Mouse (Mus musculus) C2C12 (cell line): Measurements from ENCODE around the gene Osbpl6. TPM values are rescaled to one million over a fixed set of nuclear protein-coding genes. Genes with fewer than 3 reads are reported as not detected.

Experiments used
- H3K27me3 ChIP-seq: one replicate; pipeline ENCODE4 v1.6.1; 2011; ENCODE audit not compliant: control insufficient read depth, insufficient read depth, insufficient read length
- H3K36me3 ChIP-seq: one replicate; pipeline ENCODE4 v1.6.1; 2011; ENCODE audit not compliant: control insufficient read depth, insufficient read depth
- H3K4me3 ChIP-seq: one replicate; pipeline ENCODE4 v1.5.1; 2011; ENCODE audit warnings: mild to moderate bottlenecking, control low read depth; ENCODE audit not compliant: poor library complexity, insufficient read depth, severe bottlenecking
- H3K79me2 ChIP-seq: one replicate; pipeline ENCODE4 v1.6.1; 2011; ENCODE audit not compliant: control insufficient read depth, insufficient read depth
- H3K79me3 ChIP-seq: one replicate; pipeline ENCODE4 v1.6.1; 2011; ENCODE audit warnings: low read depth, control low read depth
- H3ac ChIP-seq: one replicate; pipeline ENCODE3; 2011; ENCODE audit warnings: low read depth; ENCODE audit not compliant: control insufficient read depth, insufficient read length
- CEBPB ChIP-seq: IDR thresholded peaks from one replicate; pipeline ENCODE4 v1.6.1; 2011; ENCODE audit warnings: low read depth, mild to moderate bottlenecking, control low read depth, moderate library complexity
- CTCF ChIP-seq: IDR thresholded peaks from one replicate; pipeline ENCODE4 v1.5.1; 2011; ENCODE audit not compliant: control insufficient read depth, insufficient read depth, insufficient read length
- FOSL1 ChIP-seq: IDR thresholded peaks from one replicate; pipeline ENCODE4 v1.8.0; 2011; ENCODE audit warnings: mild to moderate bottlenecking, low read length; ENCODE audit not compliant: poor library complexity, insufficient read depth, severe bottlenecking
- MAX ChIP-seq: IDR thresholded peaks from one replicate; pipeline ENCODE4 v1.6.1; 2011; ENCODE audit warnings: mild to moderate bottlenecking, control low read depth
- MYOD1 ChIP-seq: IDR thresholded peaks from one replicate; pipeline ENCODE4 v1.6.1; 2011; ENCODE audit warnings: low read depth; ENCODE audit not compliant: control insufficient read depth, insufficient read length
- MYOG ChIP-seq: IDR thresholded peaks from one replicate; pipeline ENCODE4 v1.6.1; 2011; ENCODE audit not compliant: control insufficient read depth, insufficient read length; ENCODE audit errors: extremely low read depth
- USF1 ChIP-seq: IDR thresholded peaks from one replicate; pipeline ENCODE4 v1.6.1; 2011; ENCODE audit warnings: low read depth, mild to moderate bottlenecking, control low read depth, moderate library complexity
- polyA plus RNA-seq: library from polyadenylated mRNA; unstranded; fragments of >200 nt; fragmentation: generic; extraction: Trizol; gene quantifications from one replicate; pipeline ENCODE4 v1.2.1, GENCODE M21; 2012; ENCODE audit warnings: missing spikeins

Osbpl6 gene
- polyA plus RNA-seq, 1 experiment, result 3.0 TPM

DNA sequence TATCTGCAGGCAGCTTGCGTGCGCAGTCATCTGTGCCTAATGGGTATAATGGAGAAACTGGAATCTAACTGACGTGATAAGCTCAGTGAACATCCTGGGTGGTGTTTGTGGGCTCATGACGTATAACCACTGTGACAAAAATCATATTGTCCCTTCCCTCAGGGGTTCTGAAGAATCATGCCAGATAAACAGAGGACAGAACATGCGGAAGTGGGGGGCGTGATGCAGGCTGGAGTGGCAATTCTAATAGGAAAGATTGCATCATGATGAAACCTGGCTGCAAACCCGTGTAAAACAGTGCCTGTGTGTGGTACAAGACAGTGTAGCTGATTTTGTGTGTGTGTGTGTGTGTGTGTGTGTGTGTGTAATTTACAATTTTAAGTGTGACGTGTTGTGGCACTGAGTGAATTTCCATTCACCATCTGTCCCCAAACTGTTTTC, 105.0 kb downstream of the Osbpl6 start:
- no peaks in the 10 kb centered on the region for H3K79me2 ChIP-seq
- TF ChIP-seq CEBPB (no peak), USF1 (no peak), CTCF (no peak), MYOG (no peak), MAX (no peak), FOSL1 (no peak), MYOD1 (no peak)
- no peak overlapping the region for H3ac ChIP-seq

DNA sequence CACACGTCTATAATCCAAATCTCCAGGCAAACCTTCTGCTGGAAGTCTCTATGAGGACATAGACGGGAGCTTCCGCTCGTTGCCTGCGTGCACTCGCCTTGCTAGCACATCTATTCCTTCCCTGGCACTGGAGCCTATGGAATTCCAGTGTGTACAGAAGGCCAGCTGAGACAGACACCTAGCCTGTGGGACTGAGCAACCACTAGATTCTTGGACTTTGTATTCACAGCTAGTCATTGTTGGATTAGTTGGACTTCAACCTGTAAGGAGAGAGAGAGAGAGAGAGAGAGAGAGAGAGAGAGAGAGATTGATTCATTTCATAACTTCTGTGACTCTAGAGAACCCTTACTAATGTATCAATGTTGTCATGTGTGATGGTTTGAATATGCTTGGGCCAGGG, 105.8 kb downstream of the Osbpl6 start:
- TF ChIP-seq FOSL1, result no peak
- no peak for TF ChIP-seq CTCF
- H3ac ChIP-seq, result no peak overlapping the region
- H3K79me2 ChIP-seq, result no peaks in the 10 kb centered on the region
- H3K27me3 ChIP-seq, result no peaks in the 10 kb centered on the region
- no peaks in the 10 kb centered on the region for H3K36me3 ChIP-seq
- no peak overlapping the region for H3K4me3 ChIP-seq
- H3K79me3 ChIP-seq, result no peaks in the 10 kb centered on the region

More for the DNA sequence above, 105.0 kb downstream of the Osbpl6 start:
- no peaks in the 10 kb centered on the region for H3K79me3 ChIP-seq
- no peak overlapping the region for H3K4me3 ChIP-seq
- H3K27me3 ChIP-seq, result no peaks in the 10 kb centered on the region
- H3K36me3 ChIP-seq, result no peaks in the 10 kb centered on the region

DNA sequence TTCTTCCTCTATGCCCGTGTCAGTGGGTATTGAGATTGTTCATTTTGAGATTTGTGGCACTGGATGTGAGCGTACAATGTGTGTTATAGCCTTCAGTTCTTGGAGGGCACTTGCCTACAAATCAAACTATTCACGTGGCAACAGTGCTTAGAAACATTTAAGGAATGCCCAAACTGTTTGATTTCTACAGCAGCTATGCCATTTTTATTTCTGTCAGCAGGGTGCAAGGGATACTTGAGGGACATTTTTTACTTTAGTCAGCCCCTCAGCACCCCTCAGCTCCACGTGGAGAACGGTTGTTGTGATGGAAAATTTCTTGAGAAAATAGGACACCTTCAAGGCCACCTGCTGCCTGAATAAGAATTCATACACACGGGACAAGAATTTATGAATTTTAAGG, 106.6 kb downstream of the Osbpl6 start:
- Histone ChIP-seq H3K79me2 (no peaks in the 10 kb centered on the region), H3ac (no peak overlapping the region), H3K36me3 (no peaks in the 10 kb centered on the region), H3K4me3 (no peak overlapping the region), H3K27me3 (no peaks in the 10 kb centered on the region), H3K79me3 (no peaks in the 10 kb centered on the region)
- TF ChIP-seq CTCF (no peak), FOSL1 (no peak), CEBPB (no peak), USF1 (no peak), MYOD1 (no peak)

DNA sequence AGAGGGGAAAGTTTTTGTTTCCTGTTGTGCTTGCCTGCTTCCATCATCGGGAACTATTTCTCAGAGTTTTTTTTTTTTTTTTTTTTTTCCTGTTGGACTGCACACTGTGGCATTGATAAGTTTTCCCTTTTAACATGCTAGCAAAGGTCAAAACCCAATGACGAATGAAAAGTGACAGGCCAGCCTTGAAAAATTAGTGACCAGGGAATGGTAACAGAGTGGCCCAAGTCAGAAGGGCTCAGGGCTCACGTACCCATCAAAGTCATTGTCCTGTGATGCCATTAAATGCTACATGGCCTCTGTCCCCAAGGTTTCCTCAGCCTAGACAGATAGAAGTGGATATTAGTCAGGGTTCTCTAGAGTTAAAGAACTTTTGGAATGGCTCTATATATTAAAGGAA, 107.0 kb downstream of the Osbpl6 start:
- no peak for TF ChIP-seq MYOD1
- no peak for TF ChIP-seq CEBPB
- no peak for TF ChIP-seq FOSL1
- no peak for TF ChIP-seq MYOG
- no peak for TF ChIP-seq USF1
- no peak for TF ChIP-seq CTCF
- no peak for TF ChIP-seq MAX
- Histone ChIP-seq H3K27me3 (no peaks in the 10 kb centered on the region), H3K36me3 (no peaks in the 10 kb centered on the region), H3K79me2 (no peaks in the 10 kb centered on the region), H3K79me3 (no peaks in the 10 kb centered on the region), H3ac (no peak overlapping the region), H3K4me3 (no peak overlapping the region)

DNA sequence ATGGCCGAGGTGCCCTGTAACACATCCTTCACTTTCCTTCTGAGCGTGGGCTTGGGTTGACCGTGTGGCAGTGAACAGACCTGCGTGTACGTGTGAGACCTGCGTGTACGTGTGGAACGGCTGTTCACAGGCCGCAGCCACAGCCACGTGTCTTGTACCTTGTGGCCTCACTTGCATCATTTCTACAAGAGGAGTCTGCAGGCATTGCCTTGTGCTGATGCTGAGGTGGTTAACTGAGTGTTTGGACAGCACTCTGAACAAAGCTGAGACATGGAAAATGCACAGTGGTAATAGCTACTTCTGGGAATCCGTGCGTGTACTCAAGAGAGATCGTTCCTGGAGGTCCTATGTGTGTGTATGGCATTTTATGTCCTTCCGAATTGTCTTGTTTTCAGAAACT, 111.2 kb downstream of the Osbpl6 start:
- Histone ChIP-seq H3K79me2 (no peaks in the 10 kb centered on the region), H3K36me3 (no peaks in the 10 kb centered on the region), H3ac (no peak overlapping the region), H3K79me3 (no peaks in the 10 kb centered on the region), H3K4me3 (no peak overlapping the region), H3K27me3 (no peaks in the 10 kb centered on the region)
- TF ChIP-seq CTCF (no peak), MYOG (no peak), MAX (no peak), USF1 (no peak), FOSL1 (no peak), CEBPB (no peak), MYOD1 (no peak)

DNA sequence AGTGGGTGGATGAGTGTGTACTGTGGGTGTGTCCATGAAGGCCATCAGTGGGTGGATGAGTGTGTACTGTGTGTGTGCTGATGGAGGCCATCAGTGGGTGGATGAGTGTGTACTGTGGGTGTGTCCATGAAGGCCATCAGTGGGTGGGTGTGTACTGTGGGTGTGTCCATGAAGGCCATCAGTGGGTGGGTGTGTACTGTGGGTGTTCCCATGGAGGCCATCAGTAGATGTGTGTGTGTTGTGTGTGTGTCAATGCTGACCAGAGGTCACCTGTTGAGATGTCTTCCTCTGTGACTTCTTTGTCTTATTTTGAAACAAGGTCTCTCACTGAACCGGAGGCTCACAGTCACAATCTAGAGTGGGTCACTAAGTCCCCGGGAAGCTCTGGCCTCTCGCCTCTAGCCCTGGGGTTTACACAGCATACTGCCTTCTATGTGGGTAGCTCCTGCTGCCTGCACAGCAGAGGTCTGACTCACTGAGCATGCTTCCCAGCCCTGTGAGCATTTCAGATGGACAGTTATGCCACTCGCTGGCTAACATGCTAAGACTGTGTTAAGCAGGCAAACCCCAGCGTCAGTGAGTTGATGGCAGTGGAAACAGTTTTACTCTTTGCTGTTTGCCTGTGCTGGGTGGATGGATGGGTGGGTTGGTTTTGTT, 112.2 kb downstream of the Osbpl6 start:
- H3K4me3 ChIP-seq, result no peak overlapping the region
- no peak for TF ChIP-seq MYOD1
- TF ChIP-seq MAX, result no peak
- TF ChIP-seq CEBPB, result no peak
- no peak for TF ChIP-seq MYOG
- TF ChIP-seq USF1, result no peak
- no peak for TF ChIP-seq FOSL1
- no peak for TF ChIP-seq CTCF
- H3K79me2 ChIP-seq, result no peaks in the 10 kb centered on the region
- H3K36me3 ChIP-seq, result no peaks in the 10 kb centered on the region
- no peak overlapping the region for H3ac ChIP-seq
- H3K27me3 ChIP-seq, result no peaks in the 10 kb centered on the region
- H3K79me3 ChIP-seq, result no peaks in the 10 kb centered on the region
